Mouse (Mus musculus) kidney, embryonic 14.5 days (tissue): ENCODE results near the gene Rsc1a1. TPM values are rescaled to one million over a fixed set of nuclear protein-coding genes. Genes with fewer than 3 reads are reported as not detected.

Source experiments
- ATAC-seq: fragments of 200-750 bp; cut with Nextera tagmentation; 2 replicates; pipeline ENCODE4 v1.8.0; 2017; ENCODE audit warnings: moderate number of reproducible peaks, mild to moderate bottlenecking, moderate TSS enrichment, moderate library complexity; ENCODE audit not compliant: low FRiP score, low TSS enrichment
- H3K27ac ChIP-seq: fragments of 300-500 bp; sonication (generic); 2 replicates; pipeline ENCODE4 v1.5.1; 2014; ENCODE audit warnings: low read depth, mild to moderate bottlenecking, low read length, moderate library complexity, mixed read lengths
- H3K27me3 ChIP-seq: fragments of 300-500 bp; sonication (generic); 2 replicates; pipeline ENCODE4 v1.6.1; 2014; ENCODE audit warnings: mild to moderate bottlenecking, low read length; ENCODE audit not compliant: control insufficient read depth, insufficient read depth
- H3K36me3 ChIP-seq: fragments of 300-500 bp; sonication (generic); 2 replicates; pipeline ENCODE4 v1.6.1; 2014; ENCODE audit warnings: low read length, mixed read lengths; ENCODE audit not compliant: control insufficient read depth, insufficient read depth
- H3K4me1 ChIP-seq: fragments of 300-500 bp; sonication (generic); 2 replicates; pipeline ENCODE4 v1.6.1; 2014; ENCODE audit warnings: low read length, mixed read lengths; ENCODE audit not compliant: control insufficient read depth, insufficient read depth
- H3K4me2 ChIP-seq: fragments of 300-500 bp; sonication (generic); replicated peaks from 2 replicates; pipeline ENCODE4 v1.6.1; 2014; ENCODE audit warnings: low read depth, mild to moderate bottlenecking, low read length
- H3K4me3 ChIP-seq: fragments of 300-500 bp; sonication (generic); 2 replicates; pipeline ENCODE4 v1.5.1; 2014; ENCODE audit warnings: mild to moderate bottlenecking, low read length
- H3K9ac ChIP-seq: fragments of 300-500 bp; sonication (generic); 2 replicates; pipeline ENCODE4 v1.6.1; 2014; ENCODE audit warnings: low read depth, mild to moderate bottlenecking, low read length, moderate library complexity
- H3K9me3 ChIP-seq: fragments of 300-500 bp; sonication (generic); 2 replicates; pipeline ENCODE4 v1.6.1; 2016; ENCODE audit warnings: low read length; ENCODE audit not compliant: control insufficient read depth
- WGBS: fragments of 180-500 bp; shearing (Covaris S2); extraction: QIAGEN DNeasy Blood & Tissue Kit; methylation state at CpG from one replicate; pipeline ENCODE4 v1.1.7; 2014; 5-methylcytosine and 5-hydroxymethylcytosine counted together
- polyA plus RNA-seq: library from polyadenylated mRNA; unstranded; fragments of >200 nt; fragmentation: Nextera tagmentation; extraction: Ambion mirVana; gene quantifications from 2 replicates; pipeline ENCODE4 v1.2.1, GENCODE M21; 2014

Rsc1a1 gene
- not detected in 2 replicates for polyA plus RNA-seq

DNA sequence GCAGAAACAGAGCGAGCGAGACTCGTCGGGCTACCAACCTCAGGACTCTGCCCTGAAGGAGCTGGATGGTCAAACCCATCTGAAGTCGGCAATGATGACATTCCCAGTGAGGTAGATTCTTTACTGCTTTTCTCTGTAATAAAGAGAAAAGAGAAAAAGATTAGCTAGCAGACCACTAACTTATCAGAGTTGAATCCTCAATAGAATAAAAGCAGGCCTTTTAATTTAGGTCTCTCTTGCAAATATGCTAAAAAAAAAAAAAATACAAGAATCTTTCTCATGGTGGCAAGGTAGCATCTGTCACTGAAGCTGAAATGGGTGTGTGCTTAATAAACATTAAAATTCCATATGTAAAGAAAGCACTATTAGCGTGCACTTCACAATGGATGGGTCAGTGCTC, at the start of gene Rsc1a1:
TSS of gene Rsc1a1 (minus strand) at position 101 of the 400 bp plus-strand sequence.
- Histone ChIP-seq H3K4me3 (no peak within 1 kb of the TSS), H3K36me3 (peaks cover 63% of the 10 kb centered on the region), H3K27me3 (no peaks in the 10 kb centered on the region), H3K4me2 (no peak within 1 kb of the TSS), H3K9me3 (no peaks in the 10 kb centered on the region), H3K9ac (no peak within 1 kb of the TSS), H3K4me1 (peaks cover 6% of the 10 kb centered on the region), H3K27ac (no peak within 1 kb of the TSS; the same call in 1 of the 2 replicates)
- no peak for ATAC-seq
- WGBS: 95% methylated on average over 6 of the region's 6 CpGs

DNA sequence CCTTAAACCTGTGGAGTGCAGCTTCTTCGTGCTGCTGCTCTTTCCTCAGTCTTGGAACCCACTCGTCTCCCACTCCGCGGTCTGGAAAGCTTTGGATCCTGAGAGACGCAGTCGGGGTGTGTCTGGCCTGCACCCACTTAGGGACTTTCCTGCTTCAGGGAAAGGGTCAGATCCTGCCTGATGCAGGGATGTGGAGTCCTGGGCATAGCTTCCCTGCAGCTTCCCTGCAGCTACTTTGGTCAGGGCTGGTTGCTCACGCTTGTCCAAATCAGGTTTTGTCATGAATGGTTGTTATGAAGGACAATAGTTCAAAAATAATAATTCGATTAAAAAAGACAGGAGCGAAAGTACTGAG, 49.8 kb upstream of the Rsc1a1 start:
- no peaks in the 10 kb centered on the region for H3K36me3 ChIP-seq
- peak overlapping the region; percentile 34 for H3K4me3 ChIP-seq
- H3K9ac ChIP-seq: no peak overlapping the region
- H3K4me1 ChIP-seq: peaks cover 3% of the 10 kb centered on the region; the same call in 1 of the 2 replicates
- no peaks in the 10 kb centered on the region for H3K9me3 ChIP-seq
- no peak overlapping the region for H3K27ac ChIP-seq
- no peak for ATAC-seq
- 24% methylated on average over 9 of the region's 9 CpGs for WGBS
- H3K4me2 ChIP-seq: peak overlapping the region; percentile 50
- no peaks in the 10 kb centered on the region for H3K27me3 ChIP-seq

DNA sequence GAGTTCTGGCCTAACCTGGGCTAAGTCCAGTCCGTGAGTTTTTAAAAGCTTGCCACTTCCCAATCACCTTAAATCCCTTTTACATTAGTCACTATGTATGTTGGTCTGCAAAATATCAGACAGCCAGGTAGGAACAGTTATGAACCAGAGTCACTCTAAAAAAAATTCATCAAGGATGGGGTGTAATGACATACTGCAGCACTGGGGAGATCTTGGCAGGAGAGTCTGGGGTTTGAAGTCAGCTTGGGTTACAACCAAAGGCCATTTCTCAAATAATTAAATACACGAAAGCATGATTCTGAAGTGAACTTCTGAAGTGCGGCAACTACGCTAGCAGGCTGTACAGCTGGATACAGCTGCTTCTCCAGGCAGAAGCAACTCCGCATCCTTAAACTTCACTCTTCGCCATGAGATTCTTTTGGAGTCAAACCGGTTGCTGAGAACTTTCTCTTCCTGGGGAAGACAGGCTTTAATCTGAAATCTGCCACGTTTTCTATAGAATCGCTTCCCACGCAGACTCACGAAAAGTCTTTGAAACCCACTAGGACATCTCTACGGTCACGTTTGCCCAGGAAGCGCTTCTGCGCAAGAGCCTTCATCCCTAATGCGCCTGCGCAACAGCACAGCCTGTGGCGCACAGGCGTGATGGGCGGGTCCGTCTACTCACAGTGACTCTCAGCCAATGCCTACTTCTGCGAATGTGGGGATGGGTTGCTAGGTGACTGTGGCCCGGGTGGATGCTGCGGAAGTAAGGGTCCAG, 49.2 kb upstream of the Rsc1a1 start:
- no peaks in the 10 kb centered on the region for H3K36me3 ChIP-seq
- H3K4me2 ChIP-seq: peak overlapping the region; percentile 50
- ATAC-seq: peak; percentile 97
- peaks cover 3% of the 10 kb centered on the region; the same call in 1 of the 2 replicates for H3K4me1 ChIP-seq
- no peaks in the 10 kb centered on the region for H3K27me3 ChIP-seq
- WGBS: 7% methylated on average over 24 of the region's 24 CpGs
- peak overlapping the region; percentile 50 for H3K9ac ChIP-seq
- H3K9me3 ChIP-seq: no peaks in the 10 kb centered on the region
- H3K4me3 ChIP-seq: peak overlapping the region; percentile 34
- H3K27ac ChIP-seq: peak overlapping the region; percentile 39; the same call in 1 of the 2 replicates

DNA sequence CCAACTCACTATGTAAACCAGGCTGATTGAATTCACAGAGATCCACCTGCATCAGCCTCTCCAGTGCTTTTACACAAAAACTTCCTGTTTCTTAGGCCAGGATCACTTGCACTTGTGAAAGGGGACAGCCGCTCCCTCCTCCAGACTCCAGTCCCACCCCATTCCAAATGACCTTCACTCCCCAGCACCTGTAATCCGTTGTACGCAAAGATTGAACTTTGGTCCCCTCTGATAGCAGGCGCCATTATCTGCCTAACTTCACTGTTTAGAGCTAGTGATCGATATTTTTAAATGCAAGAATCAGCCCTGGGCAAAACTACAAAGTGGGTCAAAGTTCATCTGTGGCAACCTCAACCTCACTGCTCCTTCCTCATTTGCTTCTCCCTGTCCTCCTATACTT, 46.4 kb upstream of the Rsc1a1 start:
- Histone ChIP-seq H3K27me3 (no peaks in the 10 kb centered on the region), H3K4me2 (no peak overlapping the region), H3K27ac (no peak overlapping the region), H3K4me3 (no peak overlapping the region), H3K9me3 (no peaks in the 10 kb centered on the region), H3K9ac (no peak overlapping the region), H3K4me1 (peaks cover 3% of the 10 kb centered on the region; the same call in 1 of the 2 replicates), H3K36me3 (no peaks in the 10 kb centered on the region)
- no peak for ATAC-seq
- WGBS: 77% methylated on average over 5 of the region's 5 CpGs

DNA sequence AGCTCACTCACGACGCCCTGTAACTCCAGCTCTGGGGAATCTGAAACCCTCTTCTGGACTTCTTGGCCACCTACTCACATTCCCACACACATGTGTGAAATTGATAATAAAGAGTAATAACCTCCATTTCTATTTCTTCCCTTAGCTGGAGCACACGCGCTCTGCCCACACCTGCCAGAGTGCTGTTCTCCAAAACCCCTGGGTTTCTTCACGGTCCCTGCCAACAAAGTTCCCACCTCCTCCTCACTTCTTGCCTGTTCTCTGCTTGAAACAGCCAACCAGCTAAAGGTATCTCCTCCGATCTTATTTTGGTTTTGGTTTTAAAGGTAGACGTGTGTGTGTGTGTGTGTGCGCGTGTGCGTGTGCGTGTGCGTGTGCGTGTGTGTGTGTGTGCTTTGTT, 45.0 kb upstream of the Rsc1a1 start:
- 81% methylated on average over 13 of the region's 13 CpGs for WGBS
- no peak for ATAC-seq
- H3K4me2 ChIP-seq: no peak overlapping the region
- peaks cover 3% of the 10 kb centered on the region; the same call in 1 of the 2 replicates for H3K4me1 ChIP-seq
- H3K9me3 ChIP-seq: no peaks in the 10 kb centered on the region
- no peak overlapping the region for H3K4me3 ChIP-seq
- H3K9ac ChIP-seq: no peak overlapping the region
- H3K36me3 ChIP-seq: no peaks in the 10 kb centered on the region
- H3K27ac ChIP-seq: no peak overlapping the region
- no peaks in the 10 kb centered on the region for H3K27me3 ChIP-seq

DNA sequence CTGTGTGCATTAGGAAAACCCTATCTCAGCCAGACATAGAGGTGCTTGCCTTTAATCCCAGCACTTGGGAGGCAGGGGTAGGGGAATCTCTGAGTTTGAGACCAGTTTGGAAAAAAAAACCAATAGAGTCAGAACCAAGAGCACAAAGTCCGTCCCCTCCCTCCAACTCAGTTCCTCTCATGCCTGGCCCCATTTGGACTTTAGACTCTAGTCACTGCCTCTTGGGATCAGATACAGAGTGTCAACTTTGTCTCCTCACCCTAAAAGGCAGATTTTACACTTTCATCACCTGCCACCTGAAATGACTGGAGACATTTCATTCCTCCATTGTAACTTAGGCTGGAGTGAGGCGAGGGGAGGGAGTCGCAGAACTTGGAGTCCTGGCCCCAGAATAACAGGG, 43.9 kb upstream of the Rsc1a1 start:
- Histone ChIP-seq H3K36me3 (no peaks in the 10 kb centered on the region), H3K4me2 (no peak overlapping the region), H3K4me3 (no peak overlapping the region), H3K27ac (no peak overlapping the region), H3K4me1 (no peaks in the 10 kb centered on the region), H3K27me3 (no peaks in the 10 kb centered on the region), H3K9ac (no peak overlapping the region), H3K9me3 (no peaks in the 10 kb centered on the region)
- 86% methylated on average over 3 of the region's 3 CpGs for whole genome bisulfite sequencing
- ATAC-seq: no peak

DNA sequence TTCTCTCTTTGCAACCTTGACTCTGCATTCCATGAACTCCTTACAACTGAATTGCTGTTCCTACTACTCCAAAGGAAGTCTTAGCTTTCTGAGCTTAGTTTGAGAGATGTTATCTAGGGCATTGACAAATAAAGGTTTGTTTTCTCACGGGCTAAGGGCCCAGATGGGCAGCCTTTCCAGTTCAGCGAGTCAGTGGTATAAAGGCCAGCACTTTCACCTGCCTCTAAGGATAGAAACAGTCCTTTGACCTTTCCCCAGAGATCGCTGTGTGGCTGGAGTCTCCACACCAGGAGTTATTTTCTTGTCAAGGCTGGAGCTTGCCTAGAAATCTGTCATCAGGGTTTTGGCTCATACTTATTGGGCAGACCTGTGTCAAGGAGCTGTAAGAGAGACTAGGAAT, 40.3 kb upstream of the Rsc1a1 start:
- Histone ChIP-seq H3K36me3 (no peaks in the 10 kb centered on the region), H3K4me1 (peaks cover 15% of the 10 kb centered on the region), H3K9me3 (no peaks in the 10 kb centered on the region), H3K9ac (no peak overlapping the region), H3K4me2 (no peak overlapping the region), H3K27me3 (no peaks in the 10 kb centered on the region), H3K4me3 (no peak overlapping the region), H3K27ac (peak overlapping the region; percentile 2; the same call in 1 of the 2 replicates)
- ATAC-seq: no peak
- 47% methylated on average over 3 of the region's 3 CpGs for WGBS

DNA sequence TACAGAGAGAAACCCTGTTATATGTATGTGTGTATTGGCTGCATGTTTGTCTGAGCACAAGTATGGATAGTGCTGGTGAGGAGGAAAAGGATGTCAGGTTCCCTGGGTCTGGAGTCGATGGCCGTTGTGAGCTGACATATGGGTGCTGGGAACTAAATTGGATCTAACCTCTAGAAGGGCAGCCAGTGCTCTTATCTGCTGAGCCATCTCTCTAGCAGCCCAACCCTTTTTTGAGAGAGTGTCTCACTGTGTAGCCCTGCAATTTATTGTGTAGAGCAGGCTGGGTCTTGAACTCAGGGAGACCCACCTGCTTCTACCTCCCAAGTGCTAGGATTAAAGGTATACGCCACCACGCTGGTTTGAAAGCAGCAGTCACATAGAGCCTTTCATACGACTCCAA, 39.9 kb upstream of the Rsc1a1 start:
- H3K9me3 ChIP-seq: no peaks in the 10 kb centered on the region
- peaks cover 15% of the 10 kb centered on the region for H3K4me1 ChIP-seq
- no peak overlapping the region for H3K4me3 ChIP-seq
- no peak overlapping the region for H3K9ac ChIP-seq
- WGBS: 80% methylated on average over 5 of the region's 5 CpGs
- H3K36me3 ChIP-seq: peaks cover 2% of the 10 kb centered on the region; the same call in 1 of the 2 replicates
- no peak overlapping the region for H3K4me2 ChIP-seq
- 0 out of 2 replicates have a peak overlapping the region, but pooled peaks have one; percentile 38 for H3K27ac ChIP-seq
- no peaks in the 10 kb centered on the region for H3K27me3 ChIP-seq
- no peak for ATAC-seq

DNA sequence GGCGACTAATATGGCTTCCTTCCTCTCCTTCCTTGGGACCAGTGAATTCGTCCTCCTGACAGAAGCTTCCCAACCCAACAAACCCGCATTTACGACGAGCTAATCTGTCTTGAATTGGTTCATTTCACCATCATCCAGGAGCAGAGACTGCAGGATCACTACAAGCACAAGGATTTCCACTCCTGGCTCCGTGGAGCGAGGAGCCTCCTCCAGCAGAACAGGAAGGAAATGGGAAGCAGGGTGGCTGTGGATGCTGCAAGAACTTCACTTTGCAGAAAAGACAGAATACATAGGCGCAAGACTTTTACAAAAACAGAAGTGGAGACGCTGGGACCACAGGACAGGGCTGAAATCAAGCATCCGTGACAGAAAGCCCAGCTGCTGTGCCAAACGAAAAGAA, 39.2 kb upstream of the Rsc1a1 start:
- H3K4me3 ChIP-seq: no peak overlapping the region
- WGBS: 42% methylated on average over 11 of the region's 11 CpGs
- H3K9ac ChIP-seq: no peak overlapping the region
- H3K9me3 ChIP-seq: no peaks in the 10 kb centered on the region
- H3K27ac ChIP-seq: peak overlapping the region; percentile 38; the same call in 1 of the 2 replicates
- H3K4me2 ChIP-seq: no peak overlapping the region; the same call in 1 of the 2 replicates
- no peak for ATAC-seq
- H3K27me3 ChIP-seq: no peaks in the 10 kb centered on the region
- peaks cover 18% of the 10 kb centered on the region for H3K4me1 ChIP-seq
- H3K36me3 ChIP-seq: peaks cover 7% of the 10 kb centered on the region; the same call in 1 of the 2 replicates
